Mouse (Mus musculus): ENCODE results near the gene Lamb1. TPM values are rescaled to one million over a fixed set of nuclear protein-coding genes. Genes with fewer than 3 reads are reported as not detected.

Lamb1 gene
- total RNA-seq, 2 experiments from 2014 or later = 10.8 to 13.2 TPM

GRCm38 (mm10) chr12:31282241-31282640, 17.2 kb downstream of the Lamb1 start:
- DNase-seq (ENCODE audit: low spot score) = no peak

GRCm38 (mm10) chr12:31283131-31283530, 18.1 kb downstream of the Lamb1 start:
- DNase-seq (ENCODE audit: low spot score) = no peak

GRCm38 (mm10) chr12:31283617-31284136, 18.6 kb downstream of the Lamb1 start:
- no peak for DNase-seq (ENCODE audit: low spot score)

DNA sequence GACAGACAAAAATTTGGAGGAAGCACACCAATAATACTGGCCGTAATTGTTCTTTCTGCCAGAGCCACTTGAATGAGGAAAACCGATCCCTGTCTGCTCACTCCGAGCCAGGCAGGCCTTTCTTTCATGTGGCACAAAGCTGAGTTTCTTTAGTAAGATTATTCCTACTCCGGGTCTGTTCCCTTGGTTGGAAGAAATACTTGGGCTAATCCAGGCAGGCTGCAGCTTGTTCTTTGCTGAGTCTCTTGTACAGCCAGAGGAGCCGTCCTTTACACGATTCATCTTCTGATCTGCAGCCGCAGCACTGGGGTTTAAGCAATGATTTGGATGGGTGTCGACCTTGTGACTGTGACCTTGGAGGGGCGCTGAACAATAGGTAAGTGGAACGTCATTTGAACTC, 24.0 kb downstream of the Lamb1 start:
- no peak for DNase-seq (ENCODE audit: low spot score)

GRCm38 (mm10) chr12:31290951-31291350, 25.9 kb downstream of the Lamb1 start:
- no peak for DNase-seq (ENCODE audit: low spot score)

DNA sequence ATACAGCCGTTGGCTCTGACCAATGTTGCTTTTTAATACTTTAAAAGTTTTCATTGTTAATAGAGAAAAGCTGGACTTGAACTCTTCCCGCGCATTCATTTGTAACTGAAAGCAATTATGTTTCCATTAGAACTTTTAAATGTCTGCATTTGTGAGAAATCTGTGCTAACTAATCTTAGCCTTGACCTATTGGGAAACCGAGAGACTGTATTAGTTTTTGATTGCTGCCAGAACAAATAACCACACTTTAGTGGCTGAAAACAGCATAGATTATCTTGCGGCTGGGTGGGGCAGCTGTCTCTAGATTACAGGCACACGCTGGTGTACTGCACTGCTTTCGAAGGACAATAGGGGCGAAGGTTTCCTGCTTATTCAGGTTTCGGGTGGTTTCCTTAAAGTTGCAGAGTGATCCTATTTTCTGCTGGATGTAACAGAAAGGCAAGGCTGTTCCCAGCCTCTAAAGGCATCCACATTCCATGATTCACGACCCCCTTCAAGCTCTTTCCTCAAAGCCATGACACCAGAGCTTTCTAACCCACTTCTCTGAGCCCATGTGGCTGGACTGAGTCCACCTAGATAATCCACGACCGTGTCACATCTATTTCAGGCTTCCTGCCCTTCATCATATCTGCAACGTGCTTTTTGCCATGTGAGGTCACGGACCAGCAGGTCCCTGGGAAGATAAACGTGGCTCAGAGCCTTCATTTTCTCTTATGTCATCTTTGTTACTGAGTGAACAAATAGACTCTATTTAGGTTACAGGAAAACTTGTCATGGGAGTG, 28.5 kb downstream of the Lamb1 start:
- no peak for DNase-seq (ENCODE audit: low spot score)

DNA sequence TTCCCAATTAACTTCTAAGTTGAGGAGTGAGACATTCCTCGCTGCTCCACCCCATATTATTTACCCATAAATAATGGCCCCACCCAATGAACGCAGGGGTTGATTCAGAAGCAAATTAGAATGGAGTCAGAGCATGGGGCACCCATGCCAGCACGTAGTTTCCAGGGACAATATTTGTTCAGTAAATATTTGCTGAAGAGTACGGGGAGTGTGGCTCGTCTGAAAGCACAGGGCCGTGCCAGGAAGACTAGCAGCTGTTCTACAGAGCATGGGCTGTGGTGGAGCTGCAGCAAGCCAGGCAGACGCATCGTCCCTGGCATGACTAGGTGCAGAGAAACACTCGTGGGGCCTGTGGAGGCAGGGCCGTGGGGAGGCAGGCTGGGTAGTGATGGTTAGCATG, 29.5 kb downstream of the Lamb1 start:
- no peak for DNase-seq (ENCODE audit: low spot score)

GRCm38 (mm10) chr12:31294996-31295395, 30.0 kb downstream of the Lamb1 start:
- no peak for DNase-seq (ENCODE audit: low spot score)

DNA sequence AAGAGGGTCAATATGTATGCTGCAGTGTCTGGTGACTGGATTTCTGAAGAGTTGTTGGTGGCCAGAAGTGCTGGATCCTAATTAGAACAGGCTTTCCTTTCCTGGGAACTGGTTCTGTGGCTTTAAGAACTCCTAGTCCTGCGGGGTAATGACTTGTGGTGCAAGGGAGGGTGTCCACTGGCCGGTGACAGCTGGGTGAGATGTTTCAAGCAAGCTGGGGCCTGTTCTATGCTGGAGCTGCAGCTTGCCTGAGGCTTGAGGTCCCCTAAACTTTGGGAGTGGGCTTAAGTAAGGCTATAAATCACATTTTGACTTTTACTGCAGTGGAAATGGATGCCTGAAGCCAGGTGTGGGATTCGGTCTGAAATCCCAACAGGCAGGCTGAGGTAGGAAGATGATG, 30.5 kb downstream of the Lamb1 start:
- DNase-seq (ENCODE audit: low spot score) = no peak

GRCm38 (mm10) chr12:31296097-31296496, 31.1 kb downstream of the Lamb1 start:
- DNase-seq (ENCODE audit: low spot score) = no peak

DNA sequence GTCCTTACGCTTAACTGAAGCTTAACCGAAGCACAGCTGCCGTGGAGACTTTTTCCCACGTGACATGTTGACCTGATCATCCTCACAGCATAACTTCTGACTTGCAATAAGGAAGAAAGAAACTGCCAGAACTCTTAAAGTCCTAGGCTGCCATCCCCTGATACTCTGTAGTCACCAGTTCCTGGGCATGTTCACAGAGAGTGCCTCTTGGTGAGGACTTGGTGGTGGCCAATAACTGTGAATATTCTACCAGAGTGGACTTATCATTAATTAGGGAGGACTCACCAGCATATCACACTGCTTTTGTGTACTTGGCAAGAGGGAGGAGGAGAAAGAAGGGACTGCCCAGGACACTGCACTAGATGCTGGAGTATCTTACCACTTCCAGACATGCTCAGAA, 33.1 kb downstream of the Lamb1 start:
- no peak for DNase-seq (ENCODE audit: low spot score)

GRCm38 (mm10) chr12:31298530-31298929, 33.5 kb downstream of the Lamb1 start:
- DNase-seq (ENCODE audit: low spot score) = no peak

DNA sequence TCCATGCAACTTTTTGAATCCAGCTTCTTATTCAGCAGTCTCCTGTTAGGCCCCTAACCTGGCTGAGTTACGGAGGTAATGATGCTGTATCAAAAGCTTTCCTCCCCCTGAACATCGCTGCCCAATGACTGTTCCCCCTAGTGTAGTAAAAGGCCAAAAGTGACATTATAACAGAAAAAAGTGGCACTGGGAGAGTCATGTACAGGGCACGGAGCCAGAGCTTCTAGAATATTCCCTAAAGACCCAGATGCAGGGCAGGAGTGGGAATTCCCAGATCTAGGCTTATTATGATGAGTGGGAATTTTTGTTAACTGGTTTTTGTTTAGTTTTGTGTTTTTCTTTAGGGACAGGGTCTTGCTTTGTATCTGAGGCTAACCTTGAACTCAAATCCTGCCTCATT, 34.1 kb downstream of the Lamb1 start:
- no peak for DNase-seq (ENCODE audit: low spot score)

DNA sequence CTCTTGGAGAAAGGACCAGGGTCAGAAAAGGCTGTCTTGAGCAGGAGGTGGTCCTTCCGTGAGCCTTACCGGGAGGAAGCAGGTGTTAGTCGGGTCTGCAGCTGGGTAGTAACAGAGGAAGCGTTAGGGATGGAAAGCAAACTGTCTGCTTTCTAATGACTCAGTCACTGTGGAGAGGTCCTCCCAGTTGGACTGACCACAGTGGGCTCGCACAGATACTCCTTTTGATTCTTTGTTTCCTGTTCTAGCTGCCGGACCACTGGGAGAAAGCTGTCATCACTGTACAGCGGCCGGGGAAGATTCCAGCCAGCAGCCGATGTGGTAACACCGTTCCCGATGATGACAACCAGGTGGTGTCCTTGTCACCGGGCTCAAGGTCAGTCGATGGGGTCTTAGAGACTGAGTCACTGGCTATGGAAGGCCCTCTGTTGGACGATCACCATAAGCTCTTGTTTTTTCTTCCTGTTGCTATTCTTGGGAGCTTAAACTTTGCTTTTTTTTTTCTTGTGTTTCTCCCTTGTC, 34.7 kb downstream of the Lamb1 start:
- DNase-seq (ENCODE audit: low spot score) = no peak

GRCm38 (mm10) chr12:31300276-31300675, 35.2 kb downstream of the Lamb1 start:
- no peak for DNase-seq (ENCODE audit: low spot score)

GRCm38 (mm10) chr12:31302266-31302665, 37.2 kb downstream of the Lamb1 start:
- no peak for DNase-seq (ENCODE audit: low spot score)

DNA sequence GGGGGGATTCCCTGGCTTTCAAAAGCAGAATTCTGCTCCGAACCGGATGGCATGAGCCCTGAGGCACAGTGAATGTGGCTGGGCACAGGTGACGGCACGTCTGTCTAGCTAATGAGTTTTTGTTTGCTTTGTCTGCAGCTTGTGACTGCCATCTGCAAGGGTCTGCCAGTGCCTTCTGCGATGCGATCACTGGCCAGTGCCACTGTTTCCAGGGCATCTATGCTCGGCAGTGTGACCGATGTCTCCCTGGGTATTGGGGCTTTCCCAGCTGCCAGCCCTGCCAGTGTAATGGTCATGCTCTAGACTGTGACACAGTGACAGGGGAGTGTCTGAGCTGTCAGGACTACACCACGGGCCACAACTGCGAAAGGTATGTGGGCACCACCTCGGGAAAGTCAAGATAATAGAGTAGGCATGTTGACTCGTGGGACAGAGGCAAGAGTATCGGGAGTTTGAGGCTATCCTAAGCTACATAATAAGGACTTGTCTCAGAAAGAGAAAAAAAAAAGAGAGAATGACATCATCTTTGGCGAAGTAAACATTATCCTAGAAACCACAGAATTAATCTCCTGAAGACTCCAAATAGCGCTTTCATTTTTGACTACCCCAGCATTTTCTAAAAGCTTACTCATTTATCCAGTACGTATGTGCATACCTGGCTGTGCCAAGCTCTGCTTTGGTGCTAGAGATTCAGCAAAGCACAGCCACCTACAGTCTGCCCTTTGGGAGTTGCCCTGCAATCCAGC, 37.9 kb downstream of the Lamb1 start:
- DNase-seq (ENCODE audit: low spot score) = no peak

DNA sequence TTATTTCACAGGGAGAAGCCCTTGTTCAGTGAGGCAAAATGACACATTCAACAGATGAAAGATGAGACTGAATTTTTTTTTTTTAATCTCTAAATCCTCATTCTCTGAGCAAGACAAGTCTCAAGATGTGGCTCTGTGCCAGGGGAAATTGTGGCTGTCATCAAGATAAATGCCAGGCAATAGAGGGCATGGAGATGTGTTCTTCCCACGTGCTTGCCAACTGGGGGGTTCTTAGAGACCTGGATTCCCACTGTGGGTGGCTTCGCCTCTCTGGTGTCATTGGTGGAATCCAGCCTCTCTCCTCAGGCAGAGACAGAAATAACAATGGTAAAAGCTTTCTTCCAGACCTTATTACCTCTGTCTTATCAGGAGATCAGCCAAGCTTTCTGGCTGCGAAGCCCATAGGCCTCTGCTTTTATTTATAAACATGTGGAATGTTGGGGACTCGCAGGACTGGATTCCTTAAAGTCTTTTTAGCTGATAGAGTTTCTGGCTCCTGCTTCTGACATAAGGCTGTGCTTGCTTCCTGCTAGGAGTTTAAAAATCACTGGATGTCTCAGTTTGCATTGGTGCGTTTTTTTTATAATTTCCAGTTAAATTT, 41.1 kb downstream of the Lamb1 start:
- no peak for DNase-seq (ENCODE audit: low spot score)

DNA sequence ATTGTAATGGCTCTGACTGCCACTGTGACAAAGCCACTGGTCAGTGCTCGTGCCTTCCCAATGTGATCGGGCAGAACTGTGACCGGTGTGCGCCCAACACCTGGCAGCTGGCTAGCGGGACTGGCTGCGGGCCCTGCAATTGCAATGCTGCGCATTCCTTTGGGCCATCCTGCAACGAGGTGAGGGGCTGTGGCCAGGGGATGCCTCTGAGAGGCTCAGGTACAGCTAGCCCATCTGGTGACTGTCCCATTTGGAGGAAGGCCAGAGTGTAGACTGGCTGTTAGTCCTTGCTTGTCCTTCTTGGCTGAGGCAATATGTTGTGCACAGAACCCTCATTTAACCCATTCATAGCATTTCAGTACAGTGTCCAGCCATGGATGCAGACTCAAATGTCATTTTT, 42.0 kb downstream of the Lamb1 start:
- no peak for DNase-seq (ENCODE audit: low spot score)

- DNase-seq (ENCODE audit: low spot score) = no peak
These were observed 42.7 kb downstream of the Lamb1 start for GRCm38 (mm10) chr12:31307756-31308155.

DNA sequence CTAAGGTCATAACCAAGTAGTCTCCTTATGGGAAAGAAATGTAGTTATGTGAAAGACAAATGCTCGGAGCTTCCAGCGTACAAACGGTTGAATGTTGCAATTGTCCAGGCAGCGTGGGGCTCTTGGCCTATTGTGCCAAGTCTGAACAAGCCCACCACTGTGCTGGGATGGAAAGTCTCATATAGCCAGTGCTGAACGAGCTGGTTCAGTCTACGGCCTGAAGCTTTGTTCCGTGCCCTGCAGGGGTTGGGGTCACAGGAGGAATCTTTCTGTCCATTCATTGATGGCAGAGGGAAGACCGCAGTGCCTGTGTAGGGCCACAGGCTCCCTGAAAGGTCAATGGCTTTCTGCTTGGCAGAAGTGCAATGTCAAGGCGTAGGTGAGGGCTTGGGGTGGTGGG, 45.7 kb downstream of the Lamb1 start:
- no peak for DNase-seq (ENCODE audit: low spot score)

DNA sequence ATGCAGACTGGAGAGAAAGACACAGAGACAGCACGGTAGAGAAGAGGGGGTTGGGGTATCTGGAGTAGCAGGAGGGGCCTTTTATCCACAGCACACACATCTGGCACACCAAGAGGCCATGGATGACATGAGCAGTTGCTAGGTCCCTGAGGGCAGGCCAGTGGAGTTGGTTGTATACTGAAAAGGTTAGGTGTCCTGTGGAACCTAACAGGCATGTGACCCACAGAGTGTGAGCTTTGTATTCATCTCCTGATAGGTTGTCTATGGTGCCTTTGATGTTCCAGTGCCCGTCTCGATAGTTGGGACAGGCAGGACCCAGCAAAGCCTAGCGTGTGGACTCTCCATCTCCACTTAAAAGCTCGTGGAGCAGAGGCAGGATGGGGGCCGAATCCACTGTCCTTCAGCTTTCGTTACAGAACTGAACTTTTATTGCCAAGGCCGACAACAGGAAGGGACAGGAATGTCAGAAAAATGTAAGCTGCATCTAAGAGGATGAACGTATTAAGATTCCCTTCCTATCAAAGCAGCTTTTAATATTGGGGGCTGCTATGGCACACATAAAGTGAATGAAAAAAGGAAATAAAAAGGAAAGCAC, 46.7 kb downstream of the Lamb1 start:
- no peak for DNase-seq (ENCODE audit: low spot score)

Measured in gastrocnemius, adult 18-20 months (tissue).